Mouse (Mus musculus): ENCODE data around the gene Prkce. TPM values are rescaled to one million over a fixed set of nuclear protein-coding genes. Genes with fewer than 3 reads are reported as not detected.
A peak's percentile ranks its signal among the peaks of the same experiment; 100 is the strongest.

The Prkce gene
- 9.4 and 12.5 TPM in 2 replicates for polyA plus RNA-seq (2016; fragmentation: Nextera tagmentation; extraction: Ambion mirVana)

DNA sequence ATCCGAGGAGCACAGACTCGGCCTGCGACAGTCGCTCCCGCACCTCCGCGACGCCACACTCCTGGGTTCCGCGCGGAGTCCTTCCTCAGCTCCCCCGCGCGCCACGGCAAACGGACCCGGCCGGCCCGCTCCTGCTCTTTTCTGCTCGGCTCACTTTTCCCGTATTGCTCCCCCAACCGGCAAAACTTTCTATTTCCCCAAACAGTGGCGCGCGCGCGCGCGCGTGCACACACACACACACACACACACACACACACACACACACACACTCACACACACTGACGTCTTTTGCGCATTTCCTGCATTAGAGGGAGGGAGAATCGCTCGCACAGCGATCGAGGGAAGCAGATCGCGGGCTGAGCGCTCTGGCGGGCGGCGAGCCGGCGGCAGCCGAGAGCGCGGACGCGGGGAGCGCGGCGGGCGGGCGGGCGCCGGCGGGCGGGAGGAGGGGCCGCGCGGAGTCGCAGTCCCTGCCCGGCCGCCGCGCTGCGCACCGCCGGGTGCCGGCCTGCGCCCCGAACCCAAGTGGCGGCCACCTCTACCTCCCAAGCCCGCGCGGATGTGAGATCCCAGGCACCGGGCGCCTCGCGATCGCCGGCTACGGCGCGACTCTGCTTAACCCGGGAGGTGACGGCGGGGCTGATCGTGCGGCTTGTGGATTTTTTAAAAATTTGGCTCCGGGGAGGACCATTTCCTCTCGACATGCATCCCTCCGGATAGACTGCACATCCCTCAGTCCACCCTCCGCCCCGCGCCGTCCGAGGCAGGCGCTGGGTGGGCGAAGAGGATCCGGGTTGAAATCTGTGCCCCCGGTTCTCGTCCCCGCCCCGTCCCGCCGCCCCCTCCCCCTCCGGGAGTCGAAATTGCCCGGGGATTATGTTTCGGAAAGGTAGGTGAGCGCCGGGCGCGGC is at the start of gene Prkce:
Gene Prkce, plus strand, starts transcription at position 466 of the 911 bp plus-strand sequence.
- Histone ChIP-seq H3K9me3 (no peaks in the 10 kb centered on the region), H3K4me3 (peak within 1 kb of the TSS; percentile 93), H3K27me3 (ENCODE audit: insufficient read depth, poor library complexity, severe bottlenecking) (no peaks in the 10 kb centered on the region), H3K4me1 (peaks cover 41% of the 10 kb centered on the region), H3K36me3 (peaks cover 7% of the 10 kb centered on the region), H3K27ac (peak within 1 kb of the TSS; percentile 98)
- peak; percentile 94 for DNase-seq (ENCODE audit: low spot score)
- WGBS = under 1% methylated on average over 114 of the region's 115 CpGs

DNA sequence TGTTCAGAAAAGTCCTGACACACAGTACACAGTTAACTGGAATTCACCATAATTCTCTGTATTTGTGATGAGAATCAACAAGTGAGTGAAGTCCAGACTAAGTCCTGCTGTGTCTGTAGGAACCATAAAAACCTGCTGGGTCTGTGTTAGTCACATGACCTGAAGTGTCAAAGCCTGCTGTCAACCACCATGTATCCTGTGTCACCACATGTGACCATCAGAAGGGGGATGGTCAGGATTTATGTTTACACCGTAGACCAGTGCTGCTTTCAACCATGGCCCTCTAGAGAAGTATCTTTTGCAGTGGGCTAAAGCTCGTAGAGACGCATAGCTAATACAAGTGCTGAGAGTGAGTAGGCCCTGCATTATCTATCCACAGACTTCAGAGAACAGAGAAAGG is 44.4 kb upstream of the Prkce start:
- no peak for DNase-seq (ENCODE audit: low spot score)
- WGBS = 88% methylated on average over 3 of the region's 3 CpGs
- Histone ChIP-seq H3K9me3 (no peaks in the 10 kb centered on the region), H3K27me3 (ENCODE audit: insufficient read depth, poor library complexity, severe bottlenecking) (no peaks in the 10 kb centered on the region), H3K4me3 (no peak overlapping the region), H3K36me3 (peaks cover 36% of the 10 kb centered on the region), H3K27ac (no peak overlapping the region), H3K4me1 (no peaks in the 10 kb centered on the region)

DNA sequence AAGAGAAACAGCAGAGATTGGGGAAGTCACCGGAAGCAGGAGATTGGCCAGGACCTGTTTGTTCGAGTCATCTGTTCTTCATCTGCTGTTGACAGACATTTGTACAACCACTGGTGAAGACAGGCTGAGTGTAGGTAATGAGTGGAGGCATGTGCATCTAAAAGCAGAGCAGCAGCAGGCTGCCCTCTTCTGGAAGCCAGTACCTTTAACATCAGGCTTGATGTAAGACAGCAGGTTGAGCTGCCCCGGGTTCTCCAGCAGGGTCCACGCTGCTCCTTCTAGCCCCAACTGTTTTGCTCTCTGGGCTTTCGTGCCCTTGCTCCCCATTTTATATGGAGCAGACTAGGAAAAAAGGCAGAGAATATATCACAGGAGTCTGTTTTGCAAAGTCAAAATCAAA is 41.7 kb upstream of the Prkce start:
- Histone ChIP-seq H3K36me3 (peaks cover 49% of the 10 kb centered on the region), H3K27ac (no peak overlapping the region), H3K27me3 (ENCODE audit: insufficient read depth, poor library complexity, severe bottlenecking) (no peaks in the 10 kb centered on the region), H3K4me3 (no peak overlapping the region), H3K4me1 (no peaks in the 10 kb centered on the region), H3K9me3 (no peaks in the 10 kb centered on the region)
- 56% methylated on average over 5 of the region's 5 CpGs for WGBS
- DNase-seq (ENCODE audit: low spot score) = no peak

DNA sequence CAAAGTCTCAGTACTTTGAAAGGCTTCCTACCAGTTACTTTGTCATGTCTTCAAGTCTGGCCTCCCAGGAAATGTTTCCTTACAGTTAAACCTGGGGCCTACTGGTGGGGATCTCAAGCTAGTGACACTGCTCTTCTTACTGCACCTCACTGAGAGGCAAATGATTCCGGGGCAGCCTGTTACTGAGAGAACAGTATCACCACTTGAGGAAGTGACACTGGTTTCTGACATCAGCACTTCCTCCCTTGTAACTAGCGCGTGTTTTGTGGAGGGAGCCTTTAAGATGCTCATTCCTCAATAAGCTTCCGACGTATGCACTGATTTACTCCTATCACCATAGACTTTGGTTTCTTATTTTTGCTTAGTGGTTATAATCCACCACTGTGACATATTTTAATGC is 39.4 kb upstream of the Prkce start:
- Histone ChIP-seq H3K4me3 (no peak overlapping the region), H3K36me3 (peaks cover 46% of the 10 kb centered on the region), H3K27me3 (ENCODE audit: insufficient read depth, poor library complexity, severe bottlenecking) (no peaks in the 10 kb centered on the region), H3K27ac (no peak overlapping the region), H3K4me1 (no peaks in the 10 kb centered on the region), H3K9me3 (no peaks in the 10 kb centered on the region)
- no peak for DNase-seq (ENCODE audit: low spot score)
- 88% methylated on average over 5 of the region's 5 CpGs for WGBS

DNA sequence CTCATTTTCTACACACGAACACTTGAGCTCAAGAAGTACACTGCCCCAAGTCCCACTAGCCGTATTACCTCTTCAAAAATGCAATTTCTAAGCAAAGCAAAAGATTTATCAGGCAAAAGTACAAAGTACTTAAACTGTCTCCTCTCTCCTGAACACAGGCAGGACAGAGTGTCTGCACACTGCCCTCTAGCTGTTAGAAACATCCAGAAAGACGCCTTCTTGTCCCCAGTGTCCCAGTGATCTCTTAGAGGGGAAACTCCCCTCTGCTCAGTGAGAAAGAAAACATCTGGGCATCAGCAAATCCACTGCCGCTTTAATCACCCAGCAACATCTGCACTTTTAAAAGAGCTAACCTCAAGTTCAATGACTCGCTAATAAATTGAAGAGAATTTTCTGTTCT is 35.1 kb upstream of the Prkce start:
- no peaks in the 10 kb centered on the region for H3K9me3 ChIP-seq
- H3K36me3 ChIP-seq = peaks cover 63% of the 10 kb centered on the region
- DNase-seq (ENCODE audit: low spot score) = no peak
- H3K4me1 ChIP-seq = no peaks in the 10 kb centered on the region
- H3K27ac ChIP-seq = no peak overlapping the region
- no peaks in the 10 kb centered on the region for H3K27me3 ChIP-seq (ENCODE audit: insufficient read depth, poor library complexity, severe bottlenecking)
- WGBS = 80% methylated on average over 5 of the region's 5 CpGs
- no peak overlapping the region for H3K4me3 ChIP-seq

DNA sequence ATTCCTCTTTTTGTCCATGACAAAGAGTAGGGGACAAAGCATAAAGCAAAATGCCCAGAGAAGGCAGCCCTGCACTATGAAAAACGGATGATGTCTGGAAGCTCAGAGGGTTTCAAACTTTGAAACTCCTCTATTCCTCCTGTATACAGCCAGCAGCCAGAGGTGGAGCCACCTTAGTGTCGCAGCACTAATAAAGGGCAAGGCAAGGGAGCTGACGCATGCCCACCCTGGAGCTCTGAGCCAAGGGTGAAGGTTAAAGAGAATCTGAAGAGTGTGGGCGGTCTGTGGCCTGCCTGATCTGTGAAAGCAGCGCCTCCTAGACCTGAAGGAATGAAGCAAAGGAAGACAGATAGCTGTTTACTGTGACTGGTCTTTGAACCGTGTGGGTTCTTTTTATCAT is 33.1 kb upstream of the Prkce start:
- Histone ChIP-seq H3K9me3 (no peaks in the 10 kb centered on the region), H3K27ac (no peak overlapping the region), H3K4me1 (no peaks in the 10 kb centered on the region), H3K27me3 (ENCODE audit: insufficient read depth, poor library complexity, severe bottlenecking) (no peaks in the 10 kb centered on the region), H3K36me3 (peaks cover 67% of the 10 kb centered on the region), H3K4me3 (no peak overlapping the region)
- DNase-seq (ENCODE audit: low spot score) = no peak
- WGBS = 74% methylated on average over 6 of the region's 6 CpGs

DNA sequence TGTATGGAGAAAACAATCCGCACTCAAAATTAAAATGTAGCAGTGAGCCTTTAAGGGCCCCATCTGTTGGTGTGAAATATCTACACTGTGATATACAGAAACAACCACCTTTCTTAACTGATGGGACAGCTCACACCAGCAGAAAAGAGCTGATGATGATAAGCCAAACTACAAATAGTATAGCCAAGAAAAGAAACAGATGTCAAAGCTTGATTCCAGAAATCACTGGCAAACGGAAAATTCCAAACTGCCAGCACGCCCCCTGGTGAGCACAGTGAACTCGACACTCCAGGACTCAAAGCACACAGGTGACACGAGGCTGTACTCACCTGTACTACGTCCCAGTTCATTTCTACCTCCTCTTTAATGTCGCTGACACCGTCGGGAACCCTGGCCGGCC is 31.8 kb upstream of the Prkce start:
- Histone ChIP-seq H3K9me3 (no peaks in the 10 kb centered on the region), H3K4me1 (no peaks in the 10 kb centered on the region), H3K36me3 (peaks cover 62% of the 10 kb centered on the region), H3K27ac (no peak overlapping the region), H3K27me3 (ENCODE audit: insufficient read depth, poor library complexity, severe bottlenecking) (no peaks in the 10 kb centered on the region), H3K4me3 (no peak overlapping the region)
- no peak for DNase-seq (ENCODE audit: low spot score)
- WGBS = 77% methylated on average over 10 of the region's 10 CpGs

DNA sequence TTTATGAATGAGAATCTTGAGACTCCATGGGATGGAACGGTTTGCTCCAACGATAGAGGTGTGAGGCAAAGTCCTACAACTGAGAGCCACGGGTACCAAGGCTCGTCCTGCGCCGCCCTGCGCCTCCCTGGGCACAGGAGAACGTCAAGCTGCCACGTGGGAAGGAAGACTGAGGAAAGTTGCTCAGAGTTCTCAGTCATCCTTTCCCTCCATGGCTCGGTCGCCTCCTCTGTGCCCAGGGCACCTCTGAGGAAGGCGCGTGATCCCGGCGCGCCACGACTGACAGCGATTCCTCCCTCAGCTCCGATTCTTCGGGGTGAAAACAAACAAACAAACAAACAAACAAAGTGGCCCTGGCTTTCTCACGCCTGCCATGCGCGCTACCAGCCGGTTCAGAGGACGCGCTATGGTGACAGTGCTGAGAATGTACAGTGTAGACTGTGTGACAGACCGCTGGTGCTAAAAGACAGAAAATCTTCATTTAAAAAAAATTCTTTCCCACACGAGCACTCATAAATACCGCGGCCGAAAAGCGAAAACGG is 23.0 kb upstream of the Prkce start:
- peak; percentile 78 for DNase-seq (ENCODE audit: low spot score)
- peak overlapping the region; percentile 84 for H3K27ac ChIP-seq
- under 1% methylated on average over 33 of the region's 33 CpGs for WGBS
- peak overlapping the region; percentile 90 for H3K4me3 ChIP-seq
- no peaks in the 10 kb centered on the region for H3K27me3 ChIP-seq (ENCODE audit: insufficient read depth, poor library complexity, severe bottlenecking)
- H3K4me1 ChIP-seq = peaks cover 18% of the 10 kb centered on the region
- H3K36me3 ChIP-seq = peaks cover 14% of the 10 kb centered on the region; the same call in 1 of the 2 replicates
- H3K9me3 ChIP-seq = no peaks in the 10 kb centered on the region

DNA sequence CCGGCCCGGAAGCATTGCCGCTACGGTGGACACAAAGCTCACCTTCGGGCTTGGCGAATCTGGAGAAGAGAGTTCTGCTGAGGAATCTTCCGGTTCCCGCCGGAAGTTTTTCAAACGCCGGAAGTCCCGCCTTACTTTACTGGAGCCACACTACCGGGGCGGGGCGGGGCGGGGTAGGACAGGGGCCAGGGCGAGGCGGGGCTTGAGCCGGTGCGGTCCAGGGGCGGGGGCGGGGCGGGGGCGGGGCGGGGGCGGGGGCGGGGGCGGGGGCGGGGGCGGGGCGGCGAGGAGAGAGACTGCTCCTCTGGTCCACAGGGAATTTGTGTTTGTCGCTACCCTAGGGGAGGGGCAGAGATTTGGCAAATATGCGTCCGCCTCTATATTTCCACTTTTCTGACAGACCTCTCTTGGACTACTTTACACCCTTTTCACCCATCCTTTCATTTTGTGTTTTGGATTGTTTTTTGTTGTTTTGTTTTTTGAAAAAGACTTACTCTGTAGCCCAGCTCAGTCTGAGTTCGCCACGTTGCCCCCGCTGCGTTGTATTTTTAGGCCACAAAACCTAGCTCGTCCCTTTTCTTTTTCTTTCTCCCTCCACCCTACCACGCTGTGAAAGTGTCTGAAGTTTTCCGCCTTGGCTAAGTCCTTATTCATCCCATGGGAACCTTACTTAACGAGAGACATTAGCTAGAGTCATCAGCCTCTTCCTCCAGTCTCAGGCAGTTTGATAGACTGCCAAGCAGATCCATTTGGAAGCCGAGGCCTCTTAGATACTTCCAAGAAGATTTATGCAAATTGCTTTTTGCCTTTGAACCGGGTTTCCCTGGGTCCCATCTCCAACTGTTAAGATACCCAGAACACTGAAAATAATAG is 22.3 kb upstream of the Prkce start, which contains the start of gene Srbd1:
Gene Srbd1, minus strand, starts transcription at position 97 of the 873 bp plus-strand sequence.
- Histone ChIP-seq H3K9me3 (no peaks in the 10 kb centered on the region), H3K27ac (peak within 1 kb of the TSS; percentile 84), H3K36me3 (peaks cover 12% of the 10 kb centered on the region; the same call in 1 of the 2 replicates), H3K27me3 (ENCODE audit: insufficient read depth, poor library complexity, severe bottlenecking) (no peaks in the 10 kb centered on the region), H3K4me3 (peak within 1 kb of the TSS; percentile 90), H3K4me1 (peaks cover 18% of the 10 kb centered on the region)
- WGBS = 4% methylated on average over 28 of the region's 45 CpGs
- peak; percentile 96 for DNase-seq (ENCODE audit: low spot score)

DNA sequence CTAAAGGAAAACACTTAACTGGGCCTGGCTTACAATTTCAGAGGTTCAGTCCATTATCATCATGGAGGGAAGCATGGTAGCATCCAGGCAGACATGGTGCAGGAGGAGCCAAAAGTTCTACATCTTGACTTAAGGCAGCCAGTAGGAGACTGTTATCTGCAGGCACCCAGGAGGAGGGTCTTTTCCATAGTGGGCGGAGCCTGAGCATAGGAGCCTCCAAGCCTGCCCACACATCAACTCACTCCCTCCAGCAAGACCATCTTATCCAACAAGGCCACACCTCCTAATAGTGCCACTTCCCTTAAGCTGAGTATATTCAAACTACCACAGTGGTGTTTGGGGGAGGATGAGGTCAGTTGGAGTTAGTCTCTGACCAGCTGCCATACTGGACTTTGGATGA is 17.9 kb upstream of the Prkce start:
- 92% methylated on average over 1 of the region's 1 CpGs for WGBS
- H3K9me3 ChIP-seq = no peaks in the 10 kb centered on the region
- peaks cover 7% of the 10 kb centered on the region; the same call in 1 of the 2 replicates for H3K4me1 ChIP-seq
- H3K27me3 ChIP-seq (ENCODE audit: insufficient read depth, poor library complexity, severe bottlenecking) = no peaks in the 10 kb centered on the region
- H3K4me3 ChIP-seq = no peak overlapping the region
- H3K36me3 ChIP-seq = no peaks in the 10 kb centered on the region
- no peak for DNase-seq (ENCODE audit: low spot score)
- no peak overlapping the region for H3K27ac ChIP-seq

DNA sequence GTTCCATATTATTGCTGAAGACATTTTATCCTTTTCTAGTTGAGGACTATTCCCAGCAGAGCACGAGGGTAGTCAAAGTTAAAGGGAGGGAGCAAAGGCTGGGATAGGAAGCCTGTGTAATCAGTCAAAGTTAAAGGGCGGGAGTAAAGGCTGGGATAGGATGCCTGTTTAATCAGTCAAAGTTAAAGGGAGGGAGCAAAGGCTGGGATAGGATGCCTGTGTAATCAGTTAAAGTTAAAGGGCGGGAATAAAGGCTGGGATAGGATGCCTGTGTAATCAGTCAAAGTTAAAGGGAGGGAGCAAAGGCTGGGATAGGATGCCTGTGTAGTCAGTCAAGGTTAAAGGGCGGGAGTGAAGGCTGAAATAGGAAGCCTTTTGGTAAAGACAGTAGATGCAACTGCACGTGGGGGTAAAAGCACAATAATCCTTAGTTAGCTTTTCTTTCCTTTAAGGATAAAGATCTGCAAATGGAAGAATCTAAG is 16.7 kb upstream of the Prkce start:
- Histone ChIP-seq H3K4me3 (no peak overlapping the region), H3K36me3 (no peaks in the 10 kb centered on the region), H3K27me3 (ENCODE audit: insufficient read depth, poor library complexity, severe bottlenecking) (no peaks in the 10 kb centered on the region), H3K4me1 (peaks cover 2% of the 10 kb centered on the region; the same call in 1 of the 2 replicates), H3K9me3 (no peaks in the 10 kb centered on the region), H3K27ac (no peak overlapping the region)
- WGBS = 10% methylated on average over 5 of the region's 5 CpGs
- peak; percentile 93 for DNase-seq (ENCODE audit: low spot score)

DNA sequence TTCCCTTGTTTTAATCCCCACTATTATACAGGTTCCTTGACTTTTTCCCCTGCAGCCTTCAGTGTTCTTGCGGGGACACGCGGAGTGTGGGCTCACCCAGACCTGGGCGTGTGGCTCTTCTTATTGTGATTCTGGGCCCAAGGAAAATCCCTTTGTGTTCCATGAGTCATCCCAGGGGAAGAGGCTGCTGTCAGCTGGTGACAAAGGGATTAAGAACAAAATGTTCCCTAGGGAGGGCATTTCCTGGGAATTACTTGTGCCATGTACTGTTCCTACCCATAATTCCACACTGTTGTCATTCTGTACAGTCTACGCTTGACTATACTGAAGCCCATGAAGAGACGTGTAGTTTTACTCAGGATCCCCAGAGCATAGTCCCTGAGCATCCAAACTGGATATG is 10.6 kb upstream of the Prkce start:
- DNase-seq (ENCODE audit: low spot score) = no peak
- Histone ChIP-seq H3K9me3 (no peaks in the 10 kb centered on the region), H3K27me3 (ENCODE audit: insufficient read depth, poor library complexity, severe bottlenecking) (no peaks in the 10 kb centered on the region), H3K4me3 (no peak overlapping the region), H3K27ac (no peak overlapping the region), H3K4me1 (peaks cover 6% of the 10 kb centered on the region), H3K36me3 (no peaks in the 10 kb centered on the region)
- WGBS = 76% methylated on average over 6 of the region's 6 CpGs
